Mouse (Mus musculus): ENCODE measurements around the gene Zfp672. TPM values are rescaled to one million over a fixed set of nuclear protein-coding genes. Genes with fewer than 3 reads are reported as not detected.
A peak's percentile ranks its signal among the peaks of the same experiment; 100 is the strongest.

Gene Zfp672
- polyA plus RNA-seq, 1 experiment from 2014 or later, result 44.4 TPM

DNA sequence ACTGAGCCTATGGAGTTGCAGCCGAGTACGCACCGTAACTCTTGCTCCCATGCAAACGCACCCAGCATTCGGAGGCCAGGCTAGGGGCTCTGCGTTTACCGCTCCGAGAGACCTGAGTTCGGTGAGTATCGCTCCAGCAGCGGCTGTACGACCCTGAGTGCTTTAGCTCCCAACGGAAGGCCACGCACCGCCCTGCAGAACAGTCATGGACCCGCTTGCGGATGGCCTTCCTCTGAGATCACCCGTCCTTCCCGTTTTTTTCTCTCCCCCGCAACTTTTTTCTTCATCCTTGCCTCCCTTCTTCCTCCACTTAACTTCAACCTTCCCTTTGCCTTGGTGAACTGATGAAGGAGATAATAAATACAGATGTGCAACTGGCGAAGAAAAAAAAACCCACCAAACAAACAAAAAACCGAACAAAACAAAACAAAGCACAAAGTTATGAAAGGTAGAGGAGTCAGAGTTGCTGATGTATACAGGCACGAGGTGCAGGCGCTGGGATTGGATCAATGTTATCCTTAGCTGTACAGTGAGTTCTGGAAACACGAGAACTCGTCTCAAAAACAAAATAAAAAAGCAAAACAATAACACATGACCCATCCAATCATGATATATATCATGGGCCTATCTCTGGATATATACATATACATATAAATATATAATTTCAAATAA, 27.2 kb downstream of the Zfp672 start:
- ATAC-seq (ENCODE audit: low read depth), result no peak; the same call in 1 of the 2 replicates
- H3K9me3 ChIP-seq (ENCODE audit: control insufficient read depth, low read length), result no peaks in the 10 kb centered on the region
- no peaks in the 10 kb centered on the region for H3K27me3 ChIP-seq (ENCODE audit: control insufficient read depth, insufficient read depth, low read length)
- H3K4me1 ChIP-seq (ENCODE audit: control insufficient read depth, insufficient read depth, low read length), result peaks cover 14% of the 10 kb centered on the region
- peak overlapping the region; percentile 58 for H3K4me3 ChIP-seq (ENCODE audit: low read depth, low read length)
- WGBS, result 1% methylated on average over 26 of the region's 26 CpGs
- no peaks in the 10 kb centered on the region for H3K36me3 ChIP-seq (ENCODE audit: control insufficient read depth, insufficient read depth, low read length)
- peak overlapping the region; percentile 83 for H3K27ac ChIP-seq (ENCODE audit: low read depth, low read length)
- H3K4me2 ChIP-seq (ENCODE audit: low read depth, low read length), result peak overlapping the region; percentile 66
- H3K9ac ChIP-seq (replicated peaks; ENCODE audit: low read depth, low read length), result peak overlapping the region; percentile 54

DNA sequence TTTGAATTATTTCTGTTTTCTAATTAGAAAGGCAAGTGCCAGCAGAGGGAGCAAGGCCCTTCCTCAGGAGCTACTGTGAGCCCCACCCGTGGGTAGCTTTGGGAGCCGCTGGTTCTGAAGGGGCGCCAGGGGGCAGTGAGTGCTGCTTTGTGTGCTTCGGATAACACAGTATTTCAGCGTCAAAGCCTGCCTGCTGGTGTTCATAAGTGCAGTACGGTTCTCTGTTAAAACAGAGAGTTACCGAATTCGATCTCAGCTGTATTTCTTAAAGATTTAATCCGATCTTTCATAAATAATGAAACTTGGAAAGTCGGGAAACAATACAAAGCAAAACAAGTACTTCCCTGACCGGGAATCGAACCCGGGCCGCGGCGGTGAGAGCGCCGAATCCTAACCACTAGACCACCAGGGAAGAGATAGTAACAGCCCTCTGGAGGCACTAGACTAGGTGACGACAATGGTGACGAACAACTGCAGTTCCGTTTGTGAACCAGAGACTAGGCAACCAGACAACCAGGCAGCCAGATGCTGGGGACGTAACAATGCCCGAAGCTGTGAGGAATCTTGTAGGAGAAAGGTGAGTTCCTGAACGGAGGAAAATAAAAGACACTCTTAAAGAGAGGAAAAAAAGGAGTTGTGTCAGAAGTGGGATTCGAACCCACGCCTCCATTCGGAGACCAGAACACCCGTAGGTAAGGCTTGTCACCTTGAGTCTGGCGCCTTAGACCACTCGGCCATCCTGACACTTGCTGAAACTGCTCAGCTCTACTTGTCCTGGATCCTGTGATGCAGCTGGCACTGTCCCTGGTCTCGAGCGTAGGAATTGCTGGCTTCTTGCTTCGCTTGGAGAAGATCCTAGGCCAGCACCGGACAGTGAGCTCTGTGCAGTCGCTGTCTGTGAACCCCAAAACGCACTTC, 28.0 kb downstream of the Zfp672 start:
- Histone ChIP-seq H3K27ac (ENCODE audit: low read depth, low read length) (peak overlapping the region; percentile 83), H3K4me3 (ENCODE audit: low read depth, low read length) (peak overlapping the region; percentile 58), H3K27me3 (ENCODE audit: control insufficient read depth, insufficient read depth, low read length) (no peaks in the 10 kb centered on the region), H3K4me2 (ENCODE audit: low read depth, low read length) (peak overlapping the region; percentile 66), H3K9me3 (ENCODE audit: control insufficient read depth, low read length) (no peaks in the 10 kb centered on the region), H3K4me1 (ENCODE audit: control insufficient read depth, insufficient read depth, low read length) (0 out of 2 replicates have a peak, but pooled peaks cover 7% of the 10 kb centered on the region), H3K9ac (replicated peaks; ENCODE audit: low read depth, low read length) (peak overlapping the region; percentile 54), H3K36me3 (ENCODE audit: control insufficient read depth, insufficient read depth, low read length) (no peaks in the 10 kb centered on the region)
- peak; percentile 92 for ATAC-seq (ENCODE audit: low read depth)
- under 1% methylated on average over 36 of the region's 36 CpGs for WGBS

- H3K4me3 ChIP-seq (ENCODE audit: low read depth, low read length), result peak overlapping the region; percentile 58
- H3K4me1 ChIP-seq (ENCODE audit: control insufficient read depth, insufficient read depth, low read length), result 0 out of 2 replicates have a peak, but pooled peaks cover 7% of the 10 kb centered on the region
- H3K27me3 ChIP-seq (ENCODE audit: control insufficient read depth, insufficient read depth, low read length), result no peaks in the 10 kb centered on the region
- H3K27ac ChIP-seq (ENCODE audit: low read depth, low read length), result peak overlapping the region; percentile 71
- no peaks in the 10 kb centered on the region for H3K9me3 ChIP-seq (ENCODE audit: control insufficient read depth, low read length)
- H3K9ac ChIP-seq (replicated peaks; ENCODE audit: low read depth, low read length), result peak overlapping the region; percentile 16; the same call in 1 of the 2 replicates
- 0 out of 2 replicates have a peak, but pooled peaks have one; percentile 13 for ATAC-seq (ENCODE audit: low read depth)
- H3K36me3 ChIP-seq (ENCODE audit: control insufficient read depth, insufficient read depth, low read length), result no peaks in the 10 kb centered on the region
- 11% methylated on average over 13 of the region's 13 CpGs for WGBS
- peak overlapping the region; percentile 37 for H3K4me2 ChIP-seq (ENCODE audit: low read depth, low read length)
Observed at GRCm38 (mm10) chr11:58301057-58301456, 29.1 kb downstream of the Zfp672 start.

DNA sequence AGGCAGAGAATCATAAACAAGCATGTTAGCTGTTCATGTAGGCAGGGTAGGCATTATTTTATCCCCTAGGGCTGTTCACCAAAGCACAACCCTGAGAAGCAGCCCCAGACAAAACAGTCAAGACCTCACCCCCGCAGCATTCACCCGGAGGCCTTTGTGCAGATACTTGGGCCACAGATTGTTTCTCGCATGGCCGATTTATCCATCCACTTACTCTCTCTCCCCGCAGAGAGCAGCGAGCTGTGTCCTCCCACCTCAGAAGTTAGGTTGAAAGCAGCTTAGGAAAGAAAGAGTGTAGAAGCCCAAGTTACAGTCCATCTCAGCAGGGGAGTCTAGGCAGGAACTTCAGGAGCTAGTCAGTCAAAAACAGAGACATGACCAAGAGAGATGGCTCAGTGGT, 32.7 kb downstream of the Zfp672 start:
- 0 out of 2 replicates have a peak, but pooled peaks cover 3% of the 10 kb centered on the region for H3K4me1 ChIP-seq (ENCODE audit: control insufficient read depth, insufficient read depth, low read length)
- no peaks in the 10 kb centered on the region for H3K36me3 ChIP-seq (ENCODE audit: control insufficient read depth, insufficient read depth, low read length)
- no peak overlapping the region for H3K4me2 ChIP-seq (ENCODE audit: low read depth, low read length)
- ATAC-seq (ENCODE audit: low read depth), result no peak
- WGBS, result 71% methylated on average over 6 of the region's 6 CpGs
- H3K9me3 ChIP-seq (ENCODE audit: control insufficient read depth, low read length), result no peaks in the 10 kb centered on the region
- H3K4me3 ChIP-seq (ENCODE audit: low read depth, low read length), result no peak overlapping the region
- H3K9ac ChIP-seq (replicated peaks; ENCODE audit: low read depth, low read length), result no peak overlapping the region
- no peak overlapping the region for H3K27ac ChIP-seq (ENCODE audit: low read depth, low read length)
- H3K27me3 ChIP-seq (ENCODE audit: control insufficient read depth, insufficient read depth, low read length), result no peaks in the 10 kb centered on the region

DNA sequence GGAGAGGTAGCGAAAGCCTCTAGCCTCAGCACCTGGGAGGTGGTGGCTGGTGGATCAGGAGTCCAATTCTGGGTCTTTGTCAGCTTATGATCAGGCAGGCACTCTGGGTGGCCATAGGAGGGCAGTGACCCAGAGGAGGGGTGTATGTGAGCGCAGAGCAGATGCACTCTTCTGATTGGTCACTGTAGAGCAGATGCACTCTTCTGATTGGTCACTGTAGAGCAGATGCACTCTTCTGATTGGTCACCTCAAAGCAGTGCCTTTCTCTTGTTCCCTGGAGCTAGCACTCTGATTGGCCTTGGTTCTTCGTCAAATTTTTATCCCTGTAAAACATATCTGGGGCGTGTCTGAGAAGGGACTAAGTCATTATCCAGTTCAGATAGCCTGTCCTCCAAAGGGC, 37.3 kb downstream of the Zfp672 start:
- H3K4me2 ChIP-seq (ENCODE audit: low read depth, low read length), result no peak overlapping the region
- no peak for ATAC-seq (ENCODE audit: low read depth)
- H3K9ac ChIP-seq (replicated peaks; ENCODE audit: low read depth, low read length), result no peak overlapping the region
- H3K27me3 ChIP-seq (ENCODE audit: control insufficient read depth, insufficient read depth, low read length), result no peaks in the 10 kb centered on the region
- no peaks in the 10 kb centered on the region for H3K4me1 ChIP-seq (ENCODE audit: control insufficient read depth, insufficient read depth, low read length)
- H3K4me3 ChIP-seq (ENCODE audit: low read depth, low read length), result no peak overlapping the region
- no peak overlapping the region for H3K27ac ChIP-seq (ENCODE audit: low read depth, low read length)
- no peaks in the 10 kb centered on the region for H3K36me3 ChIP-seq (ENCODE audit: control insufficient read depth, insufficient read depth, low read length)
- no peaks in the 10 kb centered on the region for H3K9me3 ChIP-seq (ENCODE audit: control insufficient read depth, low read length)
- WGBS, result 50% methylated on average over 4 of the region's 4 CpGs

DNA sequence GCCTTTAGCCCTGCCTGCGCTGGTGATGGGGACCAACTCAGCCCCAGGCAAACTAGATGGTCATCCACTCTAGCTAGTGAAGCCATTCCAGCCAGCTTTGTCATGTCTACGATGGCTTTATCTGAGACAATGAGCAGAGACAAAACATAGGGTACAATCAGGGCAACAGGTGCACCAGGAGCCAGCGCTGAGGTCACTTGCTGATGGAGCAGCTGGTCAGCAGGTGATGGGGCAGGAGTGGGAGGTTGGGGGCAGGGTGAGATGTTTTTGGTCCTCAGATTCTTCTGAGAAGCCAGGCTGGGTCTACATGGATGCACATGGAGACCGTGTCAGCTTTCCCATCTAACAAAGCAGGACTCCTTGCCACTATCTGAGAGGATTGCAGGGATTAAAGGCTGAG, 39.3 kb downstream of the Zfp672 start:
- no peaks in the 10 kb centered on the region for H3K27me3 ChIP-seq (ENCODE audit: control insufficient read depth, insufficient read depth, low read length)
- no peak overlapping the region for H3K27ac ChIP-seq (ENCODE audit: low read depth, low read length)
- H3K9me3 ChIP-seq (ENCODE audit: control insufficient read depth, low read length), result no peaks in the 10 kb centered on the region
- H3K4me3 ChIP-seq (ENCODE audit: low read depth, low read length), result no peak overlapping the region
- H3K4me1 ChIP-seq (ENCODE audit: control insufficient read depth, insufficient read depth, low read length), result no peaks in the 10 kb centered on the region
- no peaks in the 10 kb centered on the region for H3K36me3 ChIP-seq (ENCODE audit: control insufficient read depth, insufficient read depth, low read length)
- no peak for ATAC-seq (ENCODE audit: low read depth)
- WGBS, result 87% methylated on average over 4 of the region's 4 CpGs
- no peak overlapping the region for H3K9ac ChIP-seq (replicated peaks; ENCODE audit: low read depth, low read length)
- H3K4me2 ChIP-seq (ENCODE audit: low read depth, low read length), result no peak overlapping the region

DNA sequence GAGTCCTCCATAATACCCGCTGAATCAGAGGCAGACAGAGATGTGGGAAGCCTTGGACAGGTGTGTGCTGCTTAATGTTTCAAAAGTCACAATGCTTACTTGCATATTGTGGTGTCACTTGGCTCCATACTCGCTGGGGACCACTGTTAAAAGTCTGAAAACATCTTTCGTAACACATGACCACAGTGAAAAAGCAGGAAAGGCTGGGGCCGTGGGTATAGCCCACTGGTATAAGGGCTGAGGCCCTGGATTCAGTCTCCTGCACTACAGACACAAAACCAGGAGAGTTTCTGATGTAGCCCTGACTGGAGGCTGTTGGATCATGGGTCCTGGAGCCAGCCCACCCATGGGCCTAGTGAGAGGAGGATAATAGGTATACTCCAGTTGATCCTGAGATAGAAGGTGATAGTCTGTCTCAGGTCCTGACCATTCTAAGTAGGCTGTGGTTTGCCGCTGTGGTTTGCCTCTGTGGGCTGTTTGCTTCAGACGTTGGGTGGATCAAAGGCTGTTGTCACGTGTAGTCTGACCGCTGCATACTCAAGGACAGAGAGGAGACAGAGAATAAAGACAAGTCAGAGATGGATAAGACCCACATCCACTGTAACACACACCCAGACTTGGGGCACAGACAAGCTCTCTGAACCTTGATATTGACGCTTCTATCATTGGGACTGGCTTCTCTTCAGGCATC, 40.0 kb downstream of the Zfp672 start:
- H3K9ac ChIP-seq (replicated peaks; ENCODE audit: low read depth, low read length), result no peak overlapping the region
- no peak overlapping the region for H3K27ac ChIP-seq (ENCODE audit: low read depth, low read length)
- H3K27me3 ChIP-seq (ENCODE audit: control insufficient read depth, insufficient read depth, low read length), result no peaks in the 10 kb centered on the region
- no peak overlapping the region for H3K4me3 ChIP-seq (ENCODE audit: low read depth, low read length)
- no peaks in the 10 kb centered on the region for H3K4me1 ChIP-seq (ENCODE audit: control insufficient read depth, insufficient read depth, low read length)
- ATAC-seq (ENCODE audit: low read depth), result no peak
- 83% methylated on average over 9 of the region's 9 CpGs for WGBS
- no peak overlapping the region for H3K4me2 ChIP-seq (ENCODE audit: low read depth, low read length)
- H3K9me3 ChIP-seq (ENCODE audit: control insufficient read depth, low read length), result no peaks in the 10 kb centered on the region
- no peaks in the 10 kb centered on the region for H3K36me3 ChIP-seq (ENCODE audit: control insufficient read depth, insufficient read depth, low read length)

- no peaks in the 10 kb centered on the region for H3K36me3 ChIP-seq (ENCODE audit: control insufficient read depth, insufficient read depth, low read length)
- no peaks in the 10 kb centered on the region for H3K9me3 ChIP-seq (ENCODE audit: control insufficient read depth, low read length)
- no peaks in the 10 kb centered on the region for H3K27me3 ChIP-seq (ENCODE audit: control insufficient read depth, insufficient read depth, low read length)
- no peaks in the 10 kb centered on the region for H3K4me1 ChIP-seq (ENCODE audit: control insufficient read depth, insufficient read depth, low read length)
- no peak overlapping the region for H3K4me3 ChIP-seq (ENCODE audit: low read depth, low read length)
- 90% methylated on average over 5 of the region's 5 CpGs for WGBS
- H3K4me2 ChIP-seq (ENCODE audit: low read depth, low read length), result no peak overlapping the region
- H3K9ac ChIP-seq (replicated peaks; ENCODE audit: low read depth, low read length), result no peak overlapping the region
- ATAC-seq (ENCODE audit: low read depth), result no peak
- H3K27ac ChIP-seq (ENCODE audit: low read depth, low read length), result no peak overlapping the region
Observed at GRCm38 (mm10) chr11:58282518-58282917, 47.6 kb downstream of the Zfp672 start.
